Mouse (Mus musculus) embryonic fibroblast, embryonic 13.5 days (primary cell): ENCODE measurements around the gene Efna2. TPM values are rescaled to one million over a fixed set of nuclear protein-coding genes. Genes with fewer than 3 reads are reported as not detected.

Source experiments
- H3K27ac ChIP-seq: 2 replicates; pipeline ENCODE4 v1.5.1; 2012; ENCODE audit warnings: low read length, control low read depth, inconsistent platforms; ENCODE audit not compliant: insufficient read depth
- H3K4me1 ChIP-seq: 2 replicates; pipeline ENCODE4 v1.6.1; 2011; ENCODE audit warnings: low read length; ENCODE audit not compliant: control insufficient read depth, insufficient read depth
- H3K4me3 ChIP-seq: 2 replicates; pipeline ENCODE4 v1.5.1; 2011; ENCODE audit warnings: mild to moderate bottlenecking, control low read depth, low read length; ENCODE audit not compliant: insufficient read depth
- CTCF ChIP-seq: IDR thresholded peaks from 2 replicates; pipeline ENCODE4 v1.5.1; 2011; ENCODE audit warnings: mild to moderate bottlenecking, control low read depth, low read length, moderate library complexity, borderline replicate concordance; ENCODE audit not compliant: insufficient read depth
- POLR2A ChIP-seq: IDR thresholded peaks from 2 replicates; pipeline ENCODE4 v1.6.1; 2011; ENCODE audit warnings: low read depth, mild to moderate bottlenecking, control low read depth, low read length, moderate library complexity
- polyA plus RNA-seq: library from polyadenylated mRNA; stranded (reverse); fragments of >200 nt; gene quantifications from 2 replicates; pipeline ENCODE4 v1.2.4, GENCODE M21; 2011; ENCODE audit warnings: low read depth; ENCODE audit not compliant: missing spikeins, insufficient read length

Gene Efna2
- polyA plus RNA-seq, 1 experiment: 8.3 TPM

GRCm38 (mm10) chr10:80136179-80136951 is 42.9 kb upstream of the Efna2 start:
- Histone ChIP-seq H3K4me3 (no peak overlapping the region), H3K4me1 (0 out of 2 replicates have a peak, but pooled peaks cover 2% of the 10 kb centered on the region), H3K27ac (no peak overlapping the region)
- TF ChIP-seq CTCF: no peak
- no peak for TF ChIP-seq POLR2A

DNA sequence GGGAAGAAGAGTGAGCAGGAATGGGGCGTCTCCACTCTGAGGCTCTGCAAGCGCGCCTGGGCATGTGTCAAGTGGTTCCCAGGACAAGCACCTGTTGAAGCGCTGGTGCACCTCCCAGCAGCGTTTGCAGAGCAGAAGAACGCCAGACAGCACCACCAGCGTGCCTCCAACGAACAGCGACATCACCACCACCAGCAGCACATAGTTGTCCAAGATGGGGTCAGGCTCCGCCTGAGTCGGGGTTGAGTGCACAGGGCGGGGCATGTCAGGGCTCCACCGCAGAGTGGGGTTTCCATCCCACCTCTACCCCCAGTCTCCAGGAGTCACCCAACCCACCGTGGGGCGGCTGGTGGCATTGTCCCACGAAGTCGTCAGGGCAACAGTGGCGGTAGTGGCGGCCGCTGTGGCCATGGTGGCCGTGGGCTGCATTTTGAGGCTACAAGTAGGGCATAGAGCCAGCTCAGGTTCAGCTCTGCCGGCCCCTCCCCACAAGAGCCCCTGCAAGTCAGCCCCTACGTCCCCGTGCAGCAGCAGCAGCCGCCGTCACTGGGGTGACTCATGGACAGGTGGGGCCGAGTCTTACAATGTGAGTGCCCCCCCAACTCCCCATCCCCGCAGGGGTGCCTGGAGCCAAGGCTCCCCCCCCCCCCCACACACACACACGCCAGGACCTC is 42.2 kb upstream of the Efna2 start:
- TF ChIP-seq CTCF: no peak
- no peak for TF ChIP-seq POLR2A
- Histone ChIP-seq H3K4me3 (no peak overlapping the region), H3K27ac (no peak overlapping the region), H3K4me1 (0 out of 2 replicates have a peak, but pooled peaks cover 2% of the 10 kb centered on the region)

GRCm38 (mm10) chr10:80137626-80138552 is 41.4 kb upstream of the Efna2 start:
- peak overlapping the region; percentile 83 for H3K4me3 ChIP-seq
- 0 out of 2 replicates have a peak, but pooled peaks cover 2% of the 10 kb centered on the region for H3K4me1 ChIP-seq
- H3K27ac ChIP-seq: 0 out of 2 replicates have a peak overlapping the region, but pooled peaks have one; percentile 22
- TF ChIP-seq CTCF: no peak
- TF ChIP-seq POLR2A: peak; percentile 8; the same call in 1 of the 2 replicates

- Histone ChIP-seq H3K4me1 (0 out of 2 replicates have a peak, but pooled peaks cover 2% of the 10 kb centered on the region), H3K4me3 (peak within 1 kb of the TSS; percentile 83), H3K27ac (peak within 1 kb of the TSS; percentile 60)
- TF ChIP-seq POLR2A (peak; percentile 74), CTCF (no peak)
Observed at GRCm38 (mm10) chr10:80138553-80139438, 40.5 kb upstream of the Efna2 start, which contains the start of gene Atp5d. Atp5d (plus strand) TSS chr10:80138632.

DNA sequence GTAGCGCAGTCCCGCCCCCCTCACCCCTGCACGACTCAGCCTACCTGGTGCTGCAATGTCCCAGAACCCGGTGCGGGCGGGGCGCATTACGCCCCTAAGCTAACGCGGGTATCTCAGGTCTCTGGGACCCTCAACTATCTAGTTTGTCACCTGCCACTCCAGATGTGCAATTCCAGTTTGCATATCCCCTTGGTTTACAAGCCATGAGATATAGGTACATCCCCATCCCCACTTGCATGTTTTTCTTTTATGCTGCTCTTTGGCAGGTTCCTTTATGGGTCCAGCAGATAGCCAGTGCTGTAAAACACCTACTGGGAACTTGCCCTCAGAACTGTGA is 39.9 kb upstream of the Efna2 start:
- TF ChIP-seq POLR2A: no peak
- no peak for TF ChIP-seq CTCF
- Histone ChIP-seq H3K27ac (no peak overlapping the region), H3K4me3 (peak overlapping the region; percentile 83; the same call in 1 of the 2 replicates), H3K4me1 (0 out of 2 replicates have a peak, but pooled peaks cover 2% of the 10 kb centered on the region)

DNA sequence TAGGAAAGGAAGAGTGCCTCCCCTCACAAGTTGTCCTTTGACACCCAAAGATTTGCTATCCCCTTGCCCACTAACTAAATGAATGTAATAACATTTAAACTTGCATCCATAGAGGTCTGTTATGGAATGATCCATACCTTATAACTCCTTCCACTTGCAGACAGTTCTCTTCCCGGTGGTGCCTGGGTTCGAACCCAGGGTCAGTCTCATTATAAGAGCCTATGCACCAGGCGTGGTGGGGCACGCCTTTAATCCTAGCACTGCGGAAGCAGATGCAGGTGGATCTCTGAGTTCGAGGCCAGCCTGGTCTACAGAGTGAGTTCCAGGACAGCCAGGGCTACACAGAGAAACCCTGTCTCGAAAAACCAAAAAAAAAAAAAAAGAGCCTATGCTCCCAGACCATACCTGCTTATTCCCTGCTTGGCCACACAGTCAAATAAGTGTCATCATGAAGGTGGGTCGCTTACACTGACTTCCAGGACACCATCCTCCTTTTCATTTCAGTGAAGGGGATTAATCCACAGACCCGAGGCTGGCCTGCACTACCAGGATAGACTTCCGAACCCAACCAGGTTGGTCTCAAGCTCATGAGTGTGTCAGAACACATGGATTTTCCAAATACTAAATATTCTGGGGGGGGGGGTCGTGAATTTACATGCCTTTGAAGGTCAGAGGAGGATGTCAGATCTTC is 39.2 kb upstream of the Efna2 start:
- Histone ChIP-seq H3K4me1 (0 out of 2 replicates have a peak, but pooled peaks cover 2% of the 10 kb centered on the region), H3K27ac (no peak overlapping the region), H3K4me3 (no peak overlapping the region)
- no peak for TF ChIP-seq CTCF
- no peak for TF ChIP-seq POLR2A

GRCm38 (mm10) chr10:80140666-80141035 is 38.6 kb upstream of the Efna2 start, which contains the start of gene Cbarp:
Cbarp (minus strand) TSS chr10:80140835.
- peak within 1 kb of the TSS; percentile 81 for H3K27ac ChIP-seq
- TF ChIP-seq POLR2A: no peak
- TF ChIP-seq CTCF: no peak
- H3K4me3 ChIP-seq: peak within 1 kb of the TSS; percentile 25
- H3K4me1 ChIP-seq: 0 out of 2 replicates have a peak, but pooled peaks cover 2% of the 10 kb centered on the region

DNA sequence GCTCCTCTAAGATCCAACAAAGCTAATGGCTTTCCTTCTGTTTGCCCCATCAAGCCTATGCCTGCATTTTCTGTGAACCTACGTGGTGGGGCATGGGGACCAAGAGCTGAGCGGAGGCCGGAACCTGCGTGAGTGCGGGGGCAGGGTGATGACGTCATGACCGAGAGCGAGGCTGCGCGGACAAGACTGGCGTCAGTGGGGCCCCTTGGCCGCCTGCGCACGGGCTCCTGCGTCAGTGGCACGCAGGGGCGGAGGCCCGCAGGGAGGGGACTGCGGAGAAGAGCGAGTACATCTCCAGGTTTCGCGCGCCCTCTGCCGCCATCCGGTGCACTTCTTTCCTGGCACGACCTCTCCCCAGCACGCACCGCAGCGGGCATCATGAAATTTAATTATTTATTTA is 38.0 kb upstream of the Efna2 start:
- peak; percentile 83 for TF ChIP-seq CTCF
- peak; percentile 64 for TF ChIP-seq POLR2A
- H3K27ac ChIP-seq: peak overlapping the region; percentile 81
- peak overlapping the region; percentile 25 for H3K4me3 ChIP-seq
- 0 out of 2 replicates have a peak, but pooled peaks cover 2% of the 10 kb centered on the region for H3K4me1 ChIP-seq
